Mouse (Mus musculus) myocyte (in vitro differentiated cells): Measurements from ENCODE around the gene Nkx2-1. TPM values are rescaled to one million over a fixed set of nuclear protein-coding genes. Genes with fewer than 3 reads are reported as not detected.

ENCODE experiments used
- H3K27me3 ChIP-seq: one replicate; pipeline ENCODE4 v1.6.1; 2011; ENCODE audit not compliant: control insufficient read depth, insufficient read depth, insufficient read length
- H3K36me3 ChIP-seq: one replicate; pipeline ENCODE4 v1.6.1; 2011; ENCODE audit not compliant: control insufficient read depth, insufficient read depth
- H3K4me2 ChIP-seq: one replicate; pipeline ENCODE4 v1.6.1; 2011; ENCODE audit warnings: low read depth, control low read depth
- H3K4me3 ChIP-seq: one replicate; pipeline ENCODE4 v1.5.1; 2011; ENCODE audit warnings: mild to moderate bottlenecking, control low read depth, moderate library complexity
- H3K79me2 ChIP-seq: one replicate; pipeline ENCODE4 v1.6.1; 2011; ENCODE audit not compliant: control insufficient read depth, insufficient read depth
- H3ac ChIP-seq: one replicate; pipeline ENCODE4 v1.6.1; 2011; ENCODE audit not compliant: control insufficient read depth, insufficient read length
- CEBPB ChIP-seq: IDR thresholded peaks from 2 replicates; pipeline ENCODE4 v1.6.1; 2011; ENCODE audit warnings: mild to moderate bottlenecking, moderate library complexity; ENCODE audit not compliant: poor library complexity, insufficient read depth, severe bottlenecking
- E2F4 ChIP-seq: IDR thresholded peaks from one replicate; pipeline ENCODE4 v1.6.1; 2011; ENCODE audit warnings: mild to moderate bottlenecking, control low read depth, moderate library complexity; ENCODE audit not compliant: insufficient read depth
- MAX ChIP-seq: IDR thresholded peaks from one replicate; pipeline ENCODE4 v1.6.1; 2011; ENCODE audit warnings: low read depth, mild to moderate bottlenecking, control low read depth
- MYOD1 ChIP-seq, 3 experiments: IDR thresholded peaks; one replicate each; pipeline ENCODE4 v1.6.1; 2011; ENCODE audit warnings: control low read depth in 2 of 3, low read depth in 2 of 3, mild to moderate bottlenecking in 2 of 3, moderate library complexity in 1 of 3; ENCODE audit not compliant: insufficient read length in 2 of 3, control insufficient read depth in 1 of 3
- MYOG ChIP-seq, 3 experiments: IDR thresholded peaks; one replicate each; pipeline ENCODE4 v1.6.1; 2011; ENCODE audit warnings: control low read depth in 2 of 3, low read depth in 2 of 3, mild to moderate bottlenecking in 2 of 3; ENCODE audit not compliant: insufficient read length in 2 of 3, control insufficient read depth in 1 of 3, insufficient read depth in 1 of 3
- POLR2A ChIP-seq: IDR thresholded peaks from one replicate; pipeline ENCODE4 v1.6.1; 2011; ENCODE audit warnings: low read depth, mild to moderate bottlenecking, control low read depth, moderate library complexity; ENCODE audit not compliant: insufficient read length
- POLR2AphosphoS2 ChIP-seq: IDR thresholded peaks from one replicate; pipeline ENCODE4 v1.6.1; 2011; ENCODE audit warnings: low read depth, control low read depth; ENCODE audit not compliant: insufficient read length
- REST ChIP-seq: IDR thresholded peaks from one replicate; pipeline ENCODE4 v1.6.1; 2011; ENCODE audit warnings: mild to moderate bottlenecking, control low read depth, moderate library complexity; ENCODE audit not compliant: insufficient read depth, insufficient read length
- SRF ChIP-seq: IDR thresholded peaks from one replicate; pipeline ENCODE4 v1.6.1; 2011; ENCODE audit warnings: low read depth; ENCODE audit not compliant: control insufficient read depth, insufficient read length
- TCF12 ChIP-seq: IDR thresholded peaks from one replicate; pipeline ENCODE4 v1.6.1; 2011; ENCODE audit warnings: mild to moderate bottlenecking, control low read depth; ENCODE audit not compliant: poor library complexity, insufficient read depth, severe bottlenecking
- TCF3 ChIP-seq: IDR thresholded peaks from one replicate; pipeline ENCODE4 v1.6.1; 2011; ENCODE audit warnings: low read depth, control low read depth; ENCODE audit not compliant: insufficient read length
- USF1 ChIP-seq: IDR thresholded peaks from one replicate; pipeline ENCODE4 v1.6.1; 2011; ENCODE audit warnings: low read depth, mild to moderate bottlenecking, control low read depth, moderate library complexity
- polyA plus RNA-seq: library from polyadenylated mRNA; unstranded; fragments of >200 nt; fragmentation: generic; extraction: Trizol; gene quantifications from one replicate; pipeline ENCODE4 v1.2.1, GENCODE M21; 2012; ENCODE audit warnings: missing spikeins

The Nkx2-1 gene
- polyA plus RNA-seq, 1 experiment: not detected

DNA sequence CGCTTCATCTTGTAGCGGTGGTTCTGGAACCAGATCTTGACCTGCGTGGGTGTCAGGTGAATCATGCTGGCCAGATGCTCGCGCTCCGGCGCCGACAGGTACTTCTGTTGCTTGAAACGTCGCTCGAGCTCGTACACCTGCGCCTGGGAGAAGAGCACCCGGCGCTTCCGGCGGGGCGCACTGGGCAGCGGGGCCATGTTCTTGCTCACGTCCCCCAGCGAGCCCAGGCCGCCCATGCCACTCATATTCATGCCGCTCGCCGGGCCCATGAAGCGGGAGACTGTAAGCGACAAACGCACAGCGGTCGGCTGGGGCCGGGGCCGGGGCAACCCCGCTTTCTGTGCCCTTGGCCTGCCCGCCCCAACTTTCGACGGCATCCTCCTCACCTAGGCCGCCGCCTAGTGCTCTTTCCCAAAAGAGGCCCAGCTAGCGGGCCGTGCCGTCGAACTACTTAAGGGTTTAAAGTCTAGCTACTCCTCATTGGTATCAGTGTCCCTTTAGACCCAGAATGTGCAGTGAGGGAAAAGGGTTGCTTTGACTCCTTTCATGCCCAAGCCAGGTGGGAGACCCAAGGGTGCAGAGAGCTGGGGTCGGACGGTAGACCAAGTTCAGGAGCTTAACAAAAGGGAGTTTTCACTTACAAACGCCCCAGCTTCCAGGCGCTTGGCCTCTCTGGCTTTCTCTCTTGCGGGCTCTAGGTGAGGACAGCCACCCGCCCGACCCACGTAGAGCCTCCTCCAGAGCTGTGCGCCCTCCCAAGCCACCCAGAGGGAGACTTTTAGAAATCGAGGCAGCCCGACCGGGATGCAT, 3.0 kb downstream of the Nkx2-1 start:
- Histone ChIP-seq H3K79me2 (no peaks in the 10 kb centered on the region), H3K4me2 (no peak overlapping the region), H3K36me3 (no peaks in the 10 kb centered on the region), H3K27me3 (peaks cover 39% of the 10 kb centered on the region), H3K4me3 (no peak overlapping the region), H3ac (no peak overlapping the region)
- no peak for TF ChIP-seq MAX

DNA sequence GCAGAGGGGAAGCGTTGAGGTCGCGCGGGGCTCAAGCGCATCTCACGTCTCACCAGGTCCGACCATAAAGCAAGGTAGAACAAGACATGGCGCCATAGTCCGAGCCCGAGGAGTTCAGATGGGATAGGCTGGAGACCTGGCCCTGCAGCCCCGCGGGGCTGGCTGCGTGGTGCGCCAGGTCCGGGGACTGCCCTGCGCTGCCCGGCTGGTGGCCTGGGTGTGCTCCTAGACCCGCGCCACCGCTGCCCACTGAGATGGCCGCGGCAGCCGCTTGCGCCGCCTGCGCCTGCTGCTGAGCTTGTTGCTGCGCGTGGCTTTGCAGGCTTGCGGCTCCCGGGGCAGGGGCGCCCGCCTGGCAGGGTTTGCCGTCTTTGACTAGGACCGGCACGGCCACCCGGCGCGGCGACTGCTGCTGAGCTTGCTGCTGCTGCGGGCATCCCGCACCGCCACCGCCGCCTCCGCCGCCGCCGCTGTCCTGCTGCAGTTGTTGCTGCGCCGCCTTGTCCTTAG, 3.7 kb downstream of the Nkx2-1 start:
- Histone ChIP-seq H3K36me3 (no peaks in the 10 kb centered on the region), H3K79me2 (no peaks in the 10 kb centered on the region), H3K4me2 (no peak overlapping the region), H3ac (no peak overlapping the region), H3K4me3 (no peak overlapping the region), H3K27me3 (peaks cover 39% of the 10 kb centered on the region)
- no peak for TF ChIP-seq TCF3
- no peak for TF ChIP-seq CEBPB
- no peak for TF ChIP-seq USF1
- TF ChIP-seq POLR2AphosphoS2: no peak
- no peak for TF ChIP-seq E2F4
- no peak for TF ChIP-seq MAX
- TF ChIP-seq TCF12: no peak
- no peak for TF ChIP-seq SRF
- no peak for TF ChIP-seq POLR2A
- TF ChIP-seq MYOG (IDR thresholded peaks at IDR 0.05; ENCODE audit: control insufficient read depth in 1 of 3, insufficient read depth in 1 of 3, insufficient read length in 2 of 3, low read depth in 2 of 3): no peak
- no peak for TF ChIP-seq MYOD1 (IDR thresholded peaks at IDR 0.05; ENCODE audit: control insufficient read depth in 1 of 3, insufficient read length in 2 of 3, low read depth in 2 of 3)
- no peak for TF ChIP-seq REST

DNA sequence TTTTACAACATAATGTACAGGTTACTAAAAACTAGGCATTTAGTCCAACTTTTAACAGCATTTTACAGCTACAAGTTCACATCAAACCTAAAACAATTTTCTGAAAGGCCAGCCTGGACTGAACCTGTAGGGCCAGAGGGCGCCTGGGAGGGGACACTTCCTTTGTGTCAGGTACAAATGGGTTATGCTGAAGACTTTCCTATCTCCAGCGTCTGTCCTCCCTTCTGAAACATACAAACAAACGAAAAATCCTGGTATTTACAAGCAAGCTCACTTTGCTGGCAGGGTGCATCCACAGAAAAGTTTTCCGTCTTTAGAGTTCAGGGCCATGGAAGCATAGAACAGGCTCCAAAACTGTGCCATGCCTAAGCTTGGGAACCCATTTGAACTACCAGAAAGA, 4.6 kb downstream of the Nkx2-1 start:
- no peak overlapping the region for H3K4me3 ChIP-seq
- H3ac ChIP-seq: no peak overlapping the region
- no peaks in the 10 kb centered on the region for H3K79me2 ChIP-seq
- H3K27me3 ChIP-seq: peaks cover 39% of the 10 kb centered on the region
- no peaks in the 10 kb centered on the region for H3K36me3 ChIP-seq
- H3K4me2 ChIP-seq: no peak overlapping the region
- TF ChIP-seq CEBPB (no peak), USF1 (no peak), REST (no peak), TCF3 (no peak), MAX (no peak), E2F4 (no peak), SRF (no peak), POLR2A (no peak), POLR2AphosphoS2 (no peak), TCF12 (no peak)

DNA sequence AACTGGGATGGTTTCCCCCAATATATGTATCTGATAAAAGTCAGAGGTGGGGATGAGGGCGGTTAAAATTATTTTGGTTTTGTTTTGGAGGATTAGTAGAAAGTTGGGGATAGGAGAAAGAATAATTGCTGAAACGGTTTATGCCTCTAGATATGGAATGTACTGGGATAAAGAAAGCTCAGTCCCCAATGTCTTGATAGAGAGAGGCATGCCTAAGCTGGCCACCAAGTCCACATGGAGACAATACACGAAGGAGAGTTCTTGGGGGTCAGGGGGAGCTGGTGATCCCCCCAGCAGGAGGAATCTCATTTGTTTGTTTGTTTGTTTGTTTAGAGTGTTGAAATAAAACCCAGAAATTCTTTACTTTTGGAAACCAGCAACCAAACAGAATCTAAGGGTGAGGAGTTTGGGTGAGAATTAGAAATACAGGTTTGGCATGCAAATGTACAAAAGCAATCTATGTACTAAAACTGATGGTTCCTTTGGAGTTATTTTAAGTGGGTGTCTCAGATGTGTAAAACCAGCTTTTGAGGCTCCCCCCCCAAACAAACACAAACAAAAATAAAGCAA, 5.6 kb downstream of the Nkx2-1 start:
- peaks cover 34% of the 10 kb centered on the region for H3K27me3 ChIP-seq
- H3K79me2 ChIP-seq: no peaks in the 10 kb centered on the region
- H3ac ChIP-seq: no peak overlapping the region
- no peaks in the 10 kb centered on the region for H3K36me3 ChIP-seq
- TF ChIP-seq CEBPB (no peak), SRF (no peak), POLR2A (no peak)
- H3K4me3 ChIP-seq: no peak overlapping the region
- no peak overlapping the region for H3K4me2 ChIP-seq

DNA sequence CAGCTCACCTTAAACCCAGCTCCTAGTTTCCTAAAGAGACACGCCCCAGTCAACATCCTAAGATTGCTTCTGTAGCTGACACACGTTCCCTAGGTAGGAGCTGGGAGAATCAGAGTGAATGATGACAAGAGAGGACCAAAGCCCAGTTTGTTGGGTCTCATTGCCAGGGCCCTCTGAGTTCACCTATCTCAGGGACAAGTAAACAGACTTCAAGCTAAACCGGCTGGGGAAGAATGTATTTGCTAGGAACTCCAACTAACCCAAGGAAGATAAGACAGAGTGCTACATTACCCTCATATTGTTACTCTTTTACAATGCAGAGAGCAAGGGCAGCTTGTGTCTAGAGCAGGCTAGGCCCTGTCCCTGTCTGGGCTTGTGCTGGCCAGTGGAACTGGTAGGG, 6.8 kb downstream of the Nkx2-1 start:
- no peak for TF ChIP-seq CEBPB
- no peak for TF ChIP-seq USF1
- no peak for TF ChIP-seq POLR2AphosphoS2
- no peak for TF ChIP-seq REST
- TF ChIP-seq TCF3: no peak
- TF ChIP-seq MYOG (IDR thresholded peaks at IDR 0.05; ENCODE audit: control insufficient read depth in 1 of 3, insufficient read depth in 1 of 3, insufficient read length in 2 of 3, low read depth in 2 of 3): no peak
- no peak for TF ChIP-seq MAX
- TF ChIP-seq SRF: no peak
- TF ChIP-seq E2F4: no peak
- no peak for TF ChIP-seq TCF12
- TF ChIP-seq MYOD1 (IDR thresholded peaks at IDR 0.05; ENCODE audit: control insufficient read depth in 1 of 3, insufficient read length in 2 of 3, low read depth in 2 of 3): no peak

More for the DNA sequence above, 6.8 kb downstream of the Nkx2-1 start:
- H3K79me2 ChIP-seq: no peaks in the 10 kb centered on the region
- H3K4me2 ChIP-seq: no peak overlapping the region
- H3K4me3 ChIP-seq: no peak overlapping the region
- no peaks in the 10 kb centered on the region for H3K36me3 ChIP-seq
- no peak overlapping the region for H3ac ChIP-seq
- peaks cover 24% of the 10 kb centered on the region for H3K27me3 ChIP-seq
